Mouse (Mus musculus): ENCODE measurements around the gene Nutf2-ps1. TPM values are rescaled to one million over a fixed set of nuclear protein-coding genes. Genes with fewer than 3 reads are reported as not detected.
"Not testable (repeated sequence)": the region's sequence is repeated elsewhere in the genome, so short reads cannot be mapped to it uniquely, and the experiment has no call there.

Gene Nutf2-ps1
- polyA plus RNA-seq, 1 experiment, result 17.0 TPM

- Histone ChIP-seq H3K27ac (ENCODE audit: insufficient read depth, low read length) (no peak overlapping the region), H3K4me1 (ENCODE audit: control insufficient read depth, insufficient read depth, low read length) (no peaks in the 10 kb centered on the region; the same call in 1 of the 2 replicates), H3K4me3 (replicated peaks; ENCODE audit: insufficient read depth, low read depth, low read length) (no peak overlapping the region), H3K27me3 (ENCODE audit: control insufficient read depth, insufficient read depth, low read length) (no peaks in the 10 kb centered on the region)
- TF ChIP-seq CTCF (IDR thresholded peaks at IDR 0.05; ENCODE audit: borderline replicate concordance, insufficient read depth, low read depth, low read length) (no peak), POLR2A (IDR thresholded peaks at IDR 0.05; ENCODE audit: borderline replicate concordance, insufficient read depth, low read length) (no peak)
- DNase-seq, result no peak
- WGBS, result 61% methylated on average over 7 of the region's 7 CpGs
Measured at GRCm38 (mm10) chr19:53596723-53597474, 8.0 kb upstream of the Nutf2-ps1 start.

GRCm38 (mm10) chr19:53587686-53588085, 1.2 kb downstream of the Nutf2-ps1 start:
- whole genome bisulfite sequencing, result 75% methylated on average over 3 of the region's 3 CpGs
- not testable (repeated sequence) for H3K4me1 ChIP-seq (ENCODE audit: control insufficient read depth, insufficient read depth, low read length)

GRCm38 (mm10) chr19:53580271-53580670, 8.6 kb downstream of the Nutf2-ps1 start:
- not testable (repeated sequence) for H3K27ac ChIP-seq (ENCODE audit: insufficient read depth, low read length); H3K4me1 ChIP-seq (ENCODE audit: control insufficient read depth, insufficient read depth, low read length); H3K27me3 ChIP-seq (ENCODE audit: control insufficient read depth, insufficient read depth, low read length); H3K4me3 ChIP-seq (replicated peaks; ENCODE audit: insufficient read depth, low read depth, low read length)
- WGBS, result 87% methylated on average over 8 of the region's 8 CpGs
- peak in 1 of 2 experiments; percentile 10 for DNase-seq

More at GRCm38 (mm10) chr19:53587686-53588085, 1.2 kb downstream of the Nutf2-ps1 start:
- not testable (repeated sequence) for DNase-seq; H3K27ac ChIP-seq (ENCODE audit: insufficient read depth, low read length); H3K27me3 ChIP-seq (ENCODE audit: control insufficient read depth, insufficient read depth, low read length); H3K4me3 ChIP-seq (replicated peaks; ENCODE audit: insufficient read depth, low read depth, low read length)

- WGBS, result 10% methylated on average over 8 of the region's 8 CpGs
Measured at GRCm38 (mm10) chr19:53578597-53579252, 10.1 kb downstream of the Nutf2-ps1 start.

GRCm38 (mm10) chr19:53577025-53577800, 11.7 kb downstream of the Nutf2-ps1 start:
- TF ChIP-seq POLR2A (IDR thresholded peaks at IDR 0.05; ENCODE audit: borderline replicate concordance, insufficient read depth, low read length) (no peak), CTCF (IDR thresholded peaks at IDR 0.05; ENCODE audit: borderline replicate concordance, insufficient read depth, low read depth, low read length) (no peak)
- H3K27me3 ChIP-seq (ENCODE audit: control insufficient read depth, insufficient read depth, low read length), result no peaks in the 10 kb centered on the region
- peaks cover 4% of the 10 kb centered on the region; the same call in 1 of the 2 replicates for H3K4me1 ChIP-seq (ENCODE audit: control insufficient read depth, insufficient read depth, low read length)
- 58% methylated on average over 11 of the region's 11 CpGs for WGBS
- no peak overlapping the region for H3K27ac ChIP-seq (ENCODE audit: insufficient read depth, low read length)
- peak in 1 of 2 experiments; percentile 17 for DNase-seq
- H3K4me3 ChIP-seq (replicated peaks; ENCODE audit: insufficient read depth, low read depth, low read length), result no peak overlapping the region

More at GRCm38 (mm10) chr19:53578597-53579252, 10.1 kb downstream of the Nutf2-ps1 start:
- Histone ChIP-seq H3K4me1 (ENCODE audit: control insufficient read depth, insufficient read depth, low read length) (peaks cover 4% of the 10 kb centered on the region; the same call in 1 of the 2 replicates), H3K27ac (ENCODE audit: insufficient read depth, low read length) (peak overlapping the region; percentile 35; the same call in 1 of the 2 replicates), H3K4me3 (replicated peaks; ENCODE audit: insufficient read depth, low read depth, low read length) (no peak overlapping the region), H3K27me3 (ENCODE audit: control insufficient read depth, insufficient read depth, low read length) (no peaks in the 10 kb centered on the region)
- DNase-seq, result peak; percentile 78 to 81
- TF ChIP-seq POLR2A (IDR thresholded peaks at IDR 0.05; ENCODE audit: borderline replicate concordance, insufficient read depth, low read length) (no peak), CTCF (IDR thresholded peaks at IDR 0.05; ENCODE audit: borderline replicate concordance, insufficient read depth, low read depth, low read length) (peak; percentile 60; the same call in 1 of the 2 replicates)

GRCm38 (mm10) chr19:53576061-53576460, 12.8 kb downstream of the Nutf2-ps1 start:
- no peak overlapping the region for H3K27ac ChIP-seq (ENCODE audit: insufficient read depth, low read length)
- H3K27me3 ChIP-seq (ENCODE audit: control insufficient read depth, insufficient read depth, low read length), result no peaks in the 10 kb centered on the region
- TF ChIP-seq POLR2A (IDR thresholded peaks at IDR 0.05; ENCODE audit: borderline replicate concordance, insufficient read depth, low read length), result no peak
- no peak for TF ChIP-seq CTCF (IDR thresholded peaks at IDR 0.05; ENCODE audit: borderline replicate concordance, insufficient read depth, low read depth, low read length)
- 90% methylated on average over 7 of the region's 7 CpGs for WGBS
- DNase-seq, result peak in 1 of 2 experiments; percentile 3
- H3K4me1 ChIP-seq (ENCODE audit: control insufficient read depth, insufficient read depth, low read length), result peaks cover 4% of the 10 kb centered on the region; the same call in 1 of the 2 replicates
- H3K4me3 ChIP-seq (replicated peaks; ENCODE audit: insufficient read depth, low read depth, low read length), result no peak overlapping the region

- 87% methylated on average over 4 of the region's 4 CpGs for WGBS
- Histone ChIP-seq H3K27me3 (ENCODE audit: control insufficient read depth, insufficient read depth, low read length) (no peaks in the 10 kb centered on the region), H3K27ac (ENCODE audit: insufficient read depth, low read length) (no peak overlapping the region), H3K4me3 (replicated peaks; ENCODE audit: insufficient read depth, low read depth, low read length) (no peak overlapping the region), H3K4me1 (ENCODE audit: control insufficient read depth, insufficient read depth, low read length) (peaks cover 4% of the 10 kb centered on the region; the same call in 1 of the 2 replicates)
- DNase-seq, result peak in 1 of 2 experiments; percentile 9
- TF ChIP-seq CTCF (IDR thresholded peaks at IDR 0.05; ENCODE audit: borderline replicate concordance, insufficient read depth, low read depth, low read length), result no peak
- TF ChIP-seq POLR2A (IDR thresholded peaks at IDR 0.05; ENCODE audit: borderline replicate concordance, insufficient read depth, low read length), result no peak
Measured at GRCm38 (mm10) chr19:53575296-53576010, 13.4 kb downstream of the Nutf2-ps1 start.

Data from cerebellum, adult 2 months (tissue).